Mouse (Mus musculus): ENCODE data around the gene Saxo2. TPM values are rescaled to one million over a fixed set of nuclear protein-coding genes. Genes with fewer than 3 reads are reported as not detected.

The Saxo2 gene
- polyA plus RNA-seq, 1 experiment from 2014 or later = 5.9 TPM

DNA sequence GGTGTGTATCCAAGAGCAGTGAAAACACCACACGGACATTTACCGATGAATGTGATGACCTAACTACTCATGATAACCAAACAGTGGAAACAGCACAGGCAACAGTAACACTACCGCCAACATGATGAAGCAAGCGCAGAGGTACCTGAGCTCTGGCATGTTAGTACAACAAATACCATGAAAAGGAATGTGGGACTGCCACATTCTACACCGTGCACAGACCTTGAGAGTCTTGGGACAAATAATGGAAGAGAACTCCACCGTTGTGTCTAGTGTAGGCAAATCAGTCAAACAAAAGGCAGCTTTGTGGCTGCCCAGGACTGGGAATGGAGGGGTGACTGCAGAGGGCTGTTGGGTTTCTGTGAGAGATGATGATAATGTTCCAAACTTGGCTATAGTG, 42.9 kb downstream of the Saxo2 start:
- no peaks in the 10 kb centered on the region for H3K9me3 ChIP-seq (replicated peaks)
- H3K27me3 ChIP-seq (ENCODE audit: low read depth, poor library complexity, severe bottlenecking) = no peaks in the 10 kb centered on the region
- H3K4me3 ChIP-seq = no peak overlapping the region
- no peak for DNase-seq (ENCODE audit: low spot score)
- H3K36me3 ChIP-seq = no peaks in the 10 kb centered on the region
- no peak overlapping the region for H3K27ac ChIP-seq (replicated peaks)
- H3K4me1 ChIP-seq = no peaks in the 10 kb centered on the region
- 89% methylated on average over 6 of the region's 6 CpGs for WGBS

DNA sequence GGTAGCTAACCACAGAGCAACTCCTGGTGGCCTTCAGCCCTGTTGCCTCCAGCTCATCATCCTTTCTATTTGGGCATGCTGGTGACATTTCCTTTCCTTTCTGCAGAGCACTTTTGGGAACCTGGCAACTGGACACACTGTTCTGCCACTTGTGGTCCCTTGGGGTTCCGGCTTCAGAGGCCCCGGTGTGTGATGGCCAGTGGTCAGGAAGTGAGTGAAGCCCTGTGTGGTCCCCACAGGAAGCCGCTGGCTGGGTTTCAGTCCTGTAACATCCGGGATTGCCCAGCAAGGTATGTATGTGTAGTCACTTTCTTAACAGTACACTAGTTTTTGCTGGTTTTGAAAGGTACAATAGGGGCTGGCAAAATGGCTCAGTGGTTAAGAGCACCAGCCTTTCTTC, 46.3 kb downstream of the Saxo2 start:
- no peaks in the 10 kb centered on the region for H3K4me1 ChIP-seq
- H3K27me3 ChIP-seq (ENCODE audit: low read depth, poor library complexity, severe bottlenecking) = no peaks in the 10 kb centered on the region
- 90% methylated on average over 4 of the region's 4 CpGs for WGBS
- H3K4me3 ChIP-seq = no peak overlapping the region
- no peaks in the 10 kb centered on the region for H3K9me3 ChIP-seq (replicated peaks)
- no peak overlapping the region for H3K27ac ChIP-seq (replicated peaks)
- no peaks in the 10 kb centered on the region for H3K36me3 ChIP-seq
- no peak for DNase-seq (ENCODE audit: low spot score)

DNA sequence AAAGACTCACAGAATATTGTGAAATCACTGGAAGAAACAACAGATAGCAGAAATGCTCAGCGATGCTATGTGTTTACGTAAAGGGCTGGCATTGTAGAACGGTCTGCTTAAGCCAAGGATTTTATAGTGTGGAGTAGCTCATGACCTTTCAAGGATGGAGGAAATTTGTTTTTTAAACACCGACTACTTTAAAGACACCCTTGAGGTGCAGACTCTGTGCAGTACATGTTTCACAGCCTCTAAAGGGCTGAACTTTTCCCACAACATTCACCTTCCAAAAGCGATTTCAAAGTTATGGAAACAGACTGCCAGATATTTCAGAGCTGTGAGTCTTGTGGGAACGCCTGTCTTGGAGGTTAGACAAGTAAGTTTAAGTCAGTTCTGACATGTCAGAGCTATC, 57.4 kb downstream of the Saxo2 start:
- DNase-seq (ENCODE audit: low spot score) = no peak

More for the DNA sequence above, 57.4 kb downstream of the Saxo2 start:
- H3K4me1 ChIP-seq = no peaks in the 10 kb centered on the region
- no peaks in the 10 kb centered on the region for H3K9me3 ChIP-seq (replicated peaks)
- H3K4me3 ChIP-seq = no peak overlapping the region
- no peaks in the 10 kb centered on the region for H3K27me3 ChIP-seq (ENCODE audit: low read depth, poor library complexity, severe bottlenecking)
- H3K36me3 ChIP-seq = no peaks in the 10 kb centered on the region
- 90% methylated on average over 6 of the region's 6 CpGs for WGBS
- no peak overlapping the region for H3K27ac ChIP-seq (replicated peaks)

Other genes with a start within 250 kb of the Saxo2 start
- gene Efl1, start 86 bp upstream of the Saxo2 start, polyA plus RNA-seq (2016; fragmentation: Nextera tagmentation; extraction: Ambion mirVana) = 21.0 and 21.6 TPM in 2 replicates
- gene Mex3b, start 218.8 kb upstream of the Saxo2 start, polyA plus RNA-seq (2016; fragmentation: Nextera tagmentation; extraction: Ambion mirVana) = 23.2 and 24.7 TPM in 2 replicates